Mouse (Mus musculus): ENCODE measurements around the gene Ackr2.

Ackr2 gene

DNA sequence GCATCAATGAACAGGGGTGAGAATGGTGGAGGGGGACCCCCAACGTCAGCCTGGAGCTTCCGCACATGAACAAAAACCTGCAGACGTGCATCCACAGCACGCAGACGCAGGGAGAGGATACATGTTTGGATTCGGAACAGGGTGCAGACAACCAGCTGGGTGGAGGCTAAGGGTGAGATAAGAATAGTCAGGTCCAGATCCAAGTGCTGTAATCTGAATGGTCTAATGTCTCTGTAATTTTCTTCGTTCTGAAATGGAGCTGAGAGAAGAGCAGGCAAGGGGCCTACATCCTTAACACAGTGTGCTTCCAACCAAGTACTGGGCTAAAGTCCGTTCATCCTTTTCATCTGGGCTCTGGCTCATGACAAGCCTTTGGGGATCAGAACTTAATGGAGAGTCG is 6.9 kb upstream of the Ackr2 start:
- no peak for DNase-seq (ENCODE audit: low read depth)

DNA sequence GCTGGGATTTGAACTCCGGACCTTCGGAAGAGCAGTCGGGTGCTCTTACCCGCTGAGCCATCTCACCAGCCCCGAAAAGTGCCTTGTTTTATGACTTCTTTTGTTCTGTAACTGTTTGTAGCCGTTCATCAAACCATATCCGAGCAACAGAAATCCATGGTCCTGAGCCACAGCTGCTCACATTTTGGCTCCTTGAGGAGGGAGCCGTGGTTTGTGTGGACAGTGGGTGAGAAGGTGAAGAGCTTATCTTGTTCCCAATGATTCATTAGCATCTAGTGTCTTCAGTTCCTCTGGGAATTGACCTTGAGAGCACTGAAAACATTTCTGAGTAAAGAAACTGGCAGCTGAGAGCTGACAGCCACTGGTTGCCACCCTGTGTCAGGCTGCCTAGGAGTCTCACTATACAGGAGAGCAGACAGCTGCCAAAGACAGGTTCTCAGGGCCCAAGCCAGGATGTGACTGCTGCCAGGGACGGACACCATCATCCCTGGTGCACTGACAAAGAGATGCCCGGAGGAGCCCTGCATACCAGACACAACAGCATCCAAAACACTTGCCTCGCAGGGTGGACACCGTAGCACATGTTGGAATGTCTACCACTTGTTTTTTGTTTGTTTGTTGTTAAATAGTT is 6.0 kb upstream of the Ackr2 start:
- DNase-seq (ENCODE audit: low read depth): no peak

- DNase-seq (ENCODE audit: low read depth): no peak
These were observed 3.7 kb upstream of the Ackr2 start for GRCm38 (mm10) chr9:121894447-121894846.

- DNase-seq (ENCODE audit: low read depth): no peak
These were observed 2.7 kb upstream of the Ackr2 start for GRCm38 (mm10) chr9:121895392-121895993.

- no peak for DNase-seq (ENCODE audit: low read depth)
These were observed 1.3 kb upstream of the Ackr2 start for GRCm38 (mm10) chr9:121896820-121897219.

DNA sequence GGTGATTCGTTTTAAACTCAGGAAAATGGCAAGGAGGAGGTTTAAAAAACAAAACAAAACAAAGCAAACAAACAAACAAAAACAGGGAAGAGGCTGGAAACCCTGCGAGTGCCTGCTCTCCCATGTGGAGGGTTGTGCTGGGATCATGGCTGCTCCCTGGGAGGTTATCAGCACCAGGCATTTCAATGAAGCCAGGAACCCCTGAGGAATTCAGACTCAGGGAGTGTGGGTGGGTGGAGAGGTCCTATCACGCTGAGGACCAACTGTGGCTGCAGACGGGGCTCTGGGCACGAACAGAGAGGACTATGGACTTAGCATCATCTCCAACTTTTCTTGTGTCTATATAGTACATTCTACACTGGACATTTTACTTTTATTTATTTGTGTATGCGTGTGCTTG is 1.2 kb downstream of the Ackr2 start:
- no peak for DNase-seq (ENCODE audit: low read depth)

DNA sequence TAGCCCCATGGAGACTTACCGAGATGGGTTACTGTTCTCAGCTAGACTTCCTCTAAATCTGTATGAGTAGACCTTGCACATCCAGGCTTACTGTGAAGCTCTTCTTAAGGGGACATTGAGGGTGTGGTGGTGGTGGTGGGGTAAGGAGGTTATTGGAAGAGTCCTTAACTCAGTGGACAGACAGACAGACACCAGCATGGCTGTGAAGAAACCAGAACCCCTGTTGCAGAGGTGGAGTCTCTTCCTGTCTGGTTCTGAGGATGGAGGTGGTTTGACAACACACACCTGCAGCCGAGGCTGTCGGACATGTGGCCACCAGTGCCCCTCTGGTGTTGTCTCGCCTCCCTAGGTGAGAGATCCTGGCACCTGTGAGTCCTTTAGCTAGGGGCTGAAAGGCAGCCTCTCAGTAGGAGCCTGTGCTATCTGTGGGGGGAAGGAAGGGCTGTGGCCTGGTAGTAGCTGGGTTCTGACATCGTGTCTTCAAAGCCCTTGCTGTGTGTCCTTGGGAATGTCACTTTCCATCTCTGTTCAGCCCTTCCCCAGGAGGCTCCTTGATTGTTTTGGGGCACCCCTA is 2.2 kb downstream of the Ackr2 start:
- no peak for DNase-seq (ENCODE audit: low read depth)

GRCm38 (mm10) chr9:121901710-121902700 is 3.9 kb downstream of the Ackr2 start:
- DNase-seq (ENCODE audit: low read depth): no peak

DNA sequence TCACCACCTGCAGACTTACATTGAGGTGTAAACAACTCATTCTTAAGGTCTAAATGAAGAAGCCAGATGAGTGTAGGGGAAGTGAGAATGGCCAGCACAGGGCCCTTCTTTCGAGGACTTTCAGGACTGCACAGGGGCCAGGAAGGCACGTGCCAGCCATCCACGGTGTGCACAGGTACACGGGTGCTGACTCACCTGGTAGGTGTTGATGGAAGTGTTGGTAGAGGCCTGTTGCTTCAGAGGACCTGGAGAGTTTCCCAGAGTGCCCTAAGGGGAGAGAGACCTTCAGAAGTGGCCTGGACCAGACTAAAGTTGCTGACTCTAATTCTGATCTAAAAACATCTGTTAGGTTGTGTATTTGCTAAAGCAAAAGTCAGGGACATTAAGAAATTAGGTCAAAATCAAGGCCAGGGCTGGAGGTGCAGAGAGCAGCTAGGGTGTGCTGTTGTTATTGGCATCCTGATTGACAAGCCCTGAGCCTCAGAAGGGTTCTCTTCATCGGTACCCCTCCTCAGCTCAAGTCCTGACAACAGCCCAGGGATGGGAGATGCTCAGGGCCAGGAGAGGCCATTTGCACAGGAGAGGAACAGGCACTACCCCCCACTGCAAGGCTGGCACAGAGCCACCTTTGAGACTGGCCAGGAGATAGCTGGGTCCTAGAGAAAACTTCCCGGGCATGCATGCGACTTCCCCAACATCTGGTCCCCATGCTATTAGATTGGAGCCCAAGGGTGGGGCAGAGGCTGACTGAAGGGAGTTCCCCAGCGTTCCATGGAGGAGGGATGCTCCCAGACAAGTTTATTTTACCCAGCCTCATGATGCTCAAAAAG is 5.5 kb downstream of the Ackr2 start:
- no peak for DNase-seq (ENCODE audit: low read depth)

GRCm38 (mm10) chr9:121904319-121904718 is 6.2 kb downstream of the Ackr2 start:
- no peak for DNase-seq (ENCODE audit: low read depth)

DNA sequence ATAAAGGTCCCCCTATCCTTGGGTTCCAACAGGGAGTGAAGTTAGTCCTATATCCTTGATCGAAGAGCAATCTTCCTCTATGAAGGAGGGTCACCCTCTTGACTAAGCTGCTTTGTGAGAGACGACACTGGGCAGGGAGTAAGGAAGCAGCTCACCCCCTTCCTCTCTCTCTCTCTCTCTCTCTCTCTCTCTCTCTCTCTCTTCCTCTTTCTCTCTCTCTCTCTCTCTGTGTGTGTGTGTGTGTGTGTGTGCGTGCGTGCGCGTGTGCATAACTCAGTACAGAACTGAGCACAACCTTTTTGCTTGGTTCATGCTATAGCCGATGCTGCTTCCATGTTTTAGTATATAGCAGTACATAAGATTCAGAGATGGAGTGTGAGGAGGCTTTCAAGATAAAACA is 6.8 kb downstream of the Ackr2 start:
- DNase-seq (ENCODE audit: low read depth): no peak

GRCm38 (mm10) chr9:121905556-121906185 is 7.5 kb downstream of the Ackr2 start:
- DNase-seq (ENCODE audit: low read depth): peak; percentile 36

DNA sequence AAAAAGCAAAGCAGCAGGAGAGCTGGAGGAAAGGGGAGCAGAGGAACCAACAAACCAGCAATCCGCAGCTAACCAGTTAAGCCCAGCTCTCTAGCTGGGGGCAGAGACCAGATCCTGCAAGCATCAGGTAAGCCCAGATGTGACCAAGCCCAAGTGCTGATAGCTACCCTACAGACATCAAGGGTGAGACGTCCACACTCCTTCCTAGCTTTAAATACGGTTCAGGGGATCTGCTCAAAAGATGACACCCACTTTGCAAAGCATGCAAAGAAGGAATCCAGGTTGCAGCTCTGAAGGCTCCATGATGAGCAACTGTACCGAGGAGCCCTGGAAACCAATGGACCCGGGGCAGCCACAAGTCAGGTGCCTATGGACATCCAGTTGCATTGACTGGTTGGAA is 8.3 kb downstream of the Ackr2 start:
- no peak for DNase-seq (ENCODE audit: low read depth)

- DNase-seq (ENCODE audit: low read depth): no peak
These were observed 9.4 kb downstream of the Ackr2 start for GRCm38 (mm10) chr9:121907356-121908070.

GRCm38 (mm10) chr9:121908321-121908720 is 10.2 kb downstream of the Ackr2 start:
- DNase-seq (ENCODE audit: low read depth): no peak

- peak; percentile 87 for DNase-seq (ENCODE audit: low read depth)
These were observed 11.5 kb downstream of the Ackr2 start for GRCm38 (mm10) chr9:121909635-121910034.

DNA sequence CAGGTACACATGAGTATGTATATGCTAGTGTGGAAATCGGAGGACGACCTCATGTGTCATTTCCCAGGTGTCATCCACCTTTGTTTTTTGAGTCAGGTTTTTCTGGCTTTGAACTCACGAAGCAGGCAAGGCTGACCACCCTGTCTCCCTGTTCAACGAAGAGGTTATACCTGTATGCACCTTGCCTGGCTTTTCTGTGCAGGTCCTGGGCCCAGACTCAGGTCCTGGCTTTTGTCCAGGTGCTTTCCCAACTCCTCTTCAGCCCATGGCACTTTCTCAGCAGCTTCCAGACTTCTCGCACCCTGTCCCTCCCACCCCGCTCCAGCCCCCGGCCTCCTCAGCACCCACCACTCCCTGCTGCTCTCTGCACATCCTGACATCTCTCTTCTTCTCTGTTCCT is 13.0 kb downstream of the Ackr2 start:
- no peak for DNase-seq (ENCODE audit: low read depth)

DNA sequence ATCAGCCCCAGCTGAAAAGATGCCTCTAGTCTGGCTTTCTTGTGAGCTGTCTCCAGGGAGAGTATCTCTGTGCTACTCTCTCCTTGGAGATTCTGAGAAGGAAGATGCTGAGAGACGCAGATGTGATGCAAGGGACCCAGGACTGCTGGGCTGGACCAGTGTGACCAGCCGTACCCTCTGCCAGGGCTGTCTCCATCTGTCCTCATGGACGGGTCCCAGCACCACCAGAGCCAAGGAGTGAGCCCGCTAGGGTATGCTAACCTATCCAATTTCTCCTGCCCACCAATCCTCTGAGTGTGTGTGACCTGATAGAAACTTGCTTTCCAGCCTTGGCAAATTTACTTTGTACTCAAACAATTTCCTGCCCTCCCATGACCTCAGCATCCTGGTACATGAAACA is 14.6 kb downstream of the Ackr2 start:
- no peak for DNase-seq (ENCODE audit: low read depth)

DNA sequence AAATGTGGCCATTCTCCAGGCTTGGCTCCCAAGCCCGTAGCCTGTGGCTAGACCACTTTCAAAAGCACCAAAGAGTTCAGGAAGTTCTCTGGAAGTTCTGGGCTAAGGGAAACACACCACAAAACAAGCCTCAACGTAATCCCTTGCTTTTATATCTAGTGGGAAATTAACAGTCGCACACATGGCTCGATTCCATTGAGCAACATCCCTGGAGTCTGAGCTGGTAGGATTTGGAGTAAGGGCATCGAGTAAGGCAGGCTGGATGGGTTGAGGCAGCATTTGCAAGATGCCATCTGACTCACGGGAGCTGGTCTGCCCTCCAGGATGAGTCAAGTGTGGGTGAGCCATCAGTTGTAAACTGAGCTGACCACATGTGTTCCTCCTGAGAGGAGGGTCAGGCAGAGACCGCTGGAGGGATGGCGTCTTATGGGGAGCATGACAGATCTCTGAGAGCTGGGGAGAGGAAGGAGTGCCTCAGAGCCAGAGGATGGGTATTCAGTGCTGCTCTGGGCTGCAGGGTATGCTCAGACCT is 16.1 kb downstream of the Ackr2 start:
- peak; percentile 83 for DNase-seq (ENCODE audit: low read depth)

- DNase-seq (ENCODE audit: low read depth): no peak
These were observed 16.9 kb downstream of the Ackr2 start for GRCm38 (mm10) chr9:121915056-121915455.

All from 416B (cell line).